Mouse (Mus musculus) forebrain, embryonic 12.5 days (tissue): ENCODE results near the gene Arid3b. TPM values are rescaled to one million over a fixed set of nuclear protein-coding genes. Genes with fewer than 3 reads are reported as not detected.

Experiments used
- ATAC-seq: fragments of 200-750 bp; cut with Nextera tagmentation; 2 replicates; pipeline ENCODE4 v1.8.0; 2017; ENCODE audit warnings: moderate TSS enrichment; ENCODE audit not compliant: low FRiP score
- H3K27ac ChIP-seq: fragments of 300-500 bp; sonication (generic); 2 replicates; pipeline ENCODE4 v1.5.1; 2016; ENCODE audit warnings: mild to moderate bottlenecking
- H3K27me3 ChIP-seq: fragments of 300-500 bp; sonication (generic); 2 replicates; pipeline ENCODE4 v1.6.1; 2016; ENCODE audit warnings: mild to moderate bottlenecking
- H3K36me3 ChIP-seq: fragments of 300-500 bp; sonication (generic); replicated peaks from 2 replicates; pipeline ENCODE4 v1.6.1; 2016; ENCODE audit warnings: mild to moderate bottlenecking
- H3K4me1 ChIP-seq: fragments of 300-500 bp; sonication (generic); 2 replicates; pipeline ENCODE4 v1.6.1; 2016
- H3K4me2 ChIP-seq: fragments of 300-500 bp; sonication (generic); 2 replicates; pipeline ENCODE4 v1.6.1; 2016; ENCODE audit warnings: mild to moderate bottlenecking, moderate library complexity
- H3K4me3 ChIP-seq: fragments of 300-500 bp; sonication (generic); replicated peaks from 2 replicates; pipeline ENCODE4 v1.5.1; 2016; ENCODE audit warnings: mild to moderate bottlenecking
- H3K9ac ChIP-seq: fragments of 300-500 bp; sonication (generic); 2 replicates; pipeline ENCODE4 v1.6.1; 2016; ENCODE audit warnings: mild to moderate bottlenecking
- H3K9me3 ChIP-seq: fragments of 300-500 bp; sonication (generic); 2 replicates; pipeline ENCODE4 v1.6.1; 2016
- WGBS: fragments of 180-500 bp; shearing (Covaris S2); methylation state at CpG from one replicate; pipeline ENCODE4 v1.1.7; 2016; 5-methylcytosine and 5-hydroxymethylcytosine counted together
- polyA plus RNA-seq: library from polyadenylated mRNA; unstranded; fragments of >200 nt; fragmentation: Nextera tagmentation; extraction: Ambion mirVana; gene quantifications from 2 replicates; pipeline ENCODE4 v1.2.1, GENCODE M21; 2016

The Arid3b gene
- polyA plus RNA-seq, 1 experiment from 2014 or later: 20.6 TPM

DNA sequence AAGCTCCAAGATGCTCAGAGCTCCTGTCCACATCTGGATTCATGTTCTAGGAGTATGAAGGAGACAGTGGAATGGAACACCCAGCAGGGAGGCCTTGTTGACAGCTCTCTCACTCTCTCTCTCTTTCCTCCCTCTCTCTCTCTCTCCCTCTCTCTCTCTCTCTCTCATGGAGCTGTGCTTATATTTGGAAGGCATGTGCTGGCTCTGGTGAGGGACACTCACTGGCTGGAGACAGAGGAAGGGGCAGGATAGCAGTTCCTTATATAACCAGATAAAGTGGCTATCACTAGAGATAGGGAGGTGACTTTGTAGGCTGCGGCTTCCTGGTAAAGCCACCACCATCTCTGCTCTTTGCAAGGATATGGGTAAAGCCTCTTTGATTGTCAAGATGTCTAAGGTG, 66.4 kb downstream of the Arid3b start:
- ATAC-seq: no peak
- Histone ChIP-seq H3K9ac (no peak overlapping the region), H3K27ac (no peak overlapping the region), H3K4me3 (no peak overlapping the region), H3K4me1 (peaks cover 10% of the 10 kb centered on the region), H3K27me3 (peaks cover 4% of the 10 kb centered on the region; the same call in 1 of the 2 replicates), H3K36me3 (no peaks in the 10 kb centered on the region), H3K4me2 (no peak overlapping the region), H3K9me3 (no peaks in the 10 kb centered on the region)
- WGBS: 100% methylated on average over 1 of the region's 1 CpGs

DNA sequence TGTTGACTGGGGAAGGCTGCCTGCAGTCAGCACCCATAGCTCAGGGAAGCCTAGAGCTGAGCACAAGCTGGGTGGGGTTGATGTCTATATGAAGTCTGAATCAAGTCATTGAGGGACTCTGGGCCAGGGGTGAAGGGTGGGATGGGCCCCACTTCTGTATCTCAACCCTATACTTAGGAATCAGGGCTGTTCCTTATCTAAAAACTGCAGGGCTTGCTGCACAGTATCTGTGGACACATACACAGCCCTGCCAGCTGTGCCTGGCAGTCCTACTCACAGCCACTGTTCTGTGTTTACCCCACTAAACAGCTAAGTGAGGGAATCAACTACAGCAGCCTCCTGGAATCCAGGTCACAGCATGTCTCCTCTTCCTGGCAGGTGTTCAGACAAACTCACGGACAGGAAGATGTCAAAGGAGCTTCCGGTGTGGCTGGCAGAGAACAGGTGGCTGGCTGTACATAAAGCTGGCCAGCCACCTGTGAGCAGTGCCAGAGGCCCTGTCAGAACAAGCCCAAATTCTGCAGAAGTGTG, 67.0 kb downstream of the Arid3b start:
- H3K4me3 ChIP-seq: no peak overlapping the region
- ATAC-seq: no peak
- H3K9ac ChIP-seq: no peak overlapping the region
- peaks cover 10% of the 10 kb centered on the region for H3K4me1 ChIP-seq
- H3K4me2 ChIP-seq: no peak overlapping the region
- peaks cover 4% of the 10 kb centered on the region; the same call in 1 of the 2 replicates for H3K27me3 ChIP-seq
- 73% methylated on average over 2 of the region's 2 CpGs for WGBS
- no peaks in the 10 kb centered on the region for H3K36me3 ChIP-seq
- no peaks in the 10 kb centered on the region for H3K9me3 ChIP-seq
- peak overlapping the region; percentile 26; the same call in 1 of the 2 replicates for H3K27ac ChIP-seq

DNA sequence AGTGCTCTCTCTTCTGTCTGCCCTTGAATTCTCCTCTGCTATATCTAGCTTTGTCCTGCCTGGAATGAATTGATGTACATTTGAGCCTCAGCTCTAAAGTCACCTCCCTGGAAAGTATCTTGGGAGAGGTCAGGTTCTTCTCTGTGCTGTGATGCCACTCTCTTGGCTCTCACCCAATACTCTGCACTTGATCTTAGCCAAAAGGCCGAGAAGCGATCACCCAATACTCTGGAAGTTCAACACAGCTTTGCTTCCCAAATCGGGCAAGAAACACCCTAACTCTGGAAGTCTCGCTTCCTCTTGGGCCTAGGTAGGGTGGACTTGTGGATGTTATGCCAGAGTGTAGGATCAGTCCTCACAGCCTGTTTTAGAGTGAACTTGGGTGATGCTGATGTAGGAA, 69.4 kb downstream of the Arid3b start:
- H3K4me1 ChIP-seq: peaks cover 31% of the 10 kb centered on the region
- no peak for ATAC-seq
- no peak overlapping the region for H3K27ac ChIP-seq
- no peak overlapping the region for H3K4me2 ChIP-seq
- no peak overlapping the region for H3K9ac ChIP-seq
- 94% methylated on average over 4 of the region's 4 CpGs for WGBS
- H3K9me3 ChIP-seq: no peaks in the 10 kb centered on the region
- peaks cover 4% of the 10 kb centered on the region; the same call in 1 of the 2 replicates for H3K27me3 ChIP-seq
- H3K4me3 ChIP-seq: no peak overlapping the region
- H3K36me3 ChIP-seq: no peaks in the 10 kb centered on the region

DNA sequence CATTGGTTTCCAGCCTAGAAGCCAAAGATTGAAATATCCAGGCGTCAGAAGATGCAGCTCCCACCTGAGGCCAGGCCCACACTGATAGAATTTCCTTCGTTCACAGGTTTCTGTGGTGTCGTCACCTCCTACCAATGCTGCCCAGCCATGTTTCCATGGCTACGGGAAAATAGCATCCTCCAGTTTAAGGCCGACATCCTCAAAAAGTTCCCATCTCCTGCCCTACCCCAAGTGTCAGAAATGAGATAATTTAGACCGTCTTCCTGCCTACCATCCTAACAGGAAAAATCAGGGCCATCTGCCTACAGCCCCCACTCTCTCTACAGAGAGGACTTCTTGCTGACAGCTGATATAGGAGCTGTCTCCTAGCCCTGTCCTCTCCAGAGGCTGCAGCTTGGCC, 70.2 kb downstream of the Arid3b start:
- no peak overlapping the region; the same call in 1 of the 2 replicates for H3K27ac ChIP-seq
- H3K4me3 ChIP-seq: peak overlapping the region; percentile 78
- H3K36me3 ChIP-seq: peaks cover 4% of the 10 kb centered on the region
- H3K27me3 ChIP-seq: peaks cover 4% of the 10 kb centered on the region; the same call in 1 of the 2 replicates
- H3K9me3 ChIP-seq: no peaks in the 10 kb centered on the region
- peak overlapping the region; percentile 96 for H3K4me2 ChIP-seq
- H3K9ac ChIP-seq: peak overlapping the region; percentile 93
- H3K4me1 ChIP-seq: peaks cover 38% of the 10 kb centered on the region
- 30% methylated on average over 6 of the region's 6 CpGs for WGBS
- ATAC-seq: no peak

DNA sequence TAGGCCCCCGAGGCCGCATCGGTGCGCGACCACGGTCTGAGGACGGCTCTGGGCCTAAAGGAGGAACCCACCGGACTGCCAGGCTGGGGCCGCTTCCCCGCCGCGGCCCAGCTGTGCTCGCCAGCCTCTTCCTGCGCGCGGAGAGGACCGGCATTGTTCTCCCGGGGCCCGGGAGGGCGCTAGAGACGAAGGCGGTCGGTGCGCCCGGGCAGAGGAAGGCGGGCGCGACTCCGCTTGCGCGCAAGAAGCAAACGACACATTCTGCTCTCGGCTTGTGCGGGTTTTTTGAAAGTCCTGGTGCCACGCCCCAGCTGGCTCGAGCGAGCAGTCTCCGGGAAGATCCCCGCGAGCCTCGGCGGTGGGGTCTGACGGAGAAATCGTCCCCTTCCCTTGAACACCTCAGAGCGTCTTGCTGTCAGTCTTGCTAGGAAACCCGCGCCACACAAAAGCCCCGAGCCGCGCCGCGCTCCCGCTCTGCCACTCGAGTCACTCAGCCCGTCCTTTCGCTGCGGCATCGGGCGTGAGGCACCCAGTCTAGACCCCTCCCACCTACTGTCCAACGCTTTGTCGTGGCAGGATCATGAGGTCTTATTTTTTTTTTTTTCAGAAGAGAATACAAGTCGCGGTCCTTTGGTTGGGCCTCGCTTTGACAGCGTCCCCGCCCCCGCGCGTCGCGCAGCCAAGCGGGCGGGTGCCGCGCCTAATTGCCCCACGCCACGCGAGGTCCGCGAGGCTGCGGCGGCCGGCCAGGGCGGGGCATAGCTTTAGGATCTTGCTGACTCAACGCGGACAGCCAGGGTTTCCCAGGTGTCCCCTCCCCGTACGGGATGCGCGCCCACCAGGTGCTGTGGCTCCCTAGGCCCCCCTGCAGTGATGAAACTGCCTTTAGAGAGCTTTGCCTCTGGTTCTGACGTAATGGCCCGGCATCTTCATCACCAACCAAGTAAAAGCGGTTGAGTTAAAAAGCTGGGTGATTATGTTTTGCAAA, 70.9 kb downstream of the Arid3b start, which contains the start of gene Clk3:
Clk3 (minus strand) TSS at position 497 of the 988 bp plus-strand sequence.
- H3K9me3 ChIP-seq: no peaks in the 10 kb centered on the region
- peaks cover 12% of the 10 kb centered on the region for H3K36me3 ChIP-seq
- H3K4me3 ChIP-seq: peak within 1 kb of the TSS; percentile 78
- peak within 1 kb of the TSS; percentile 99 for H3K27ac ChIP-seq
- peak within 1 kb of the TSS; percentile 96 for H3K4me2 ChIP-seq
- peak; percentile 56 for ATAC-seq
- WGBS: under 1% methylated on average over 93 of the region's 93 CpGs
- peaks cover 38% of the 10 kb centered on the region for H3K4me1 ChIP-seq
- peak within 1 kb of the TSS; percentile 93 for H3K9ac ChIP-seq
- peaks cover 4% of the 10 kb centered on the region; the same call in 1 of the 2 replicates for H3K27me3 ChIP-seq

DNA sequence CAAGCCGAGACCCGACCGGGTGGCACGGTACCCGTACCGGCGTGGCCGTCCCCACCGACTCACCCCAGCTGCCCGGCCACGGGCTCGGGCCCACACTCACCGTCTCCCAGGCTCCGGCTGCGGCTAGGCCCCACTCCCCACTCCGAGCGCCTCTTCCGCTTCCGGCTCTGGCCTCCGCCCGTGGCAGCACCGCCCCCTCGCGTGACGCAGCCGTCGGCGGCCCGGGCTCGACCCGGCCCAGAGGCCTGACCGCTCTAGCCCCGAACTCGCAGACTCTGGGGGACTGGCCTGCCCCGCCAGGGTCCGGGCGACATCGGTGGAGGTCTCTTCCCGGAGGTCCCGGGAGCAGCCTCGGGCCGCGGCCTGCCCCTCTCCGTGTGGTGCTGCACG, 71.6 kb downstream of the Arid3b start:
- peaks cover 4% of the 10 kb centered on the region; the same call in 1 of the 2 replicates for H3K27me3 ChIP-seq
- H3K9me3 ChIP-seq: no peaks in the 10 kb centered on the region
- H3K27ac ChIP-seq: peak overlapping the region; percentile 99
- WGBS: 0% methylated on average over 38 of the region's 45 CpGs
- peaks cover 38% of the 10 kb centered on the region for H3K4me1 ChIP-seq
- peak overlapping the region; percentile 78 for H3K4me3 ChIP-seq
- peak overlapping the region; percentile 93 for H3K9ac ChIP-seq
- H3K4me2 ChIP-seq: peak overlapping the region; percentile 96
- ATAC-seq: peak; percentile 93
- peaks cover 18% of the 10 kb centered on the region for H3K36me3 ChIP-seq

DNA sequence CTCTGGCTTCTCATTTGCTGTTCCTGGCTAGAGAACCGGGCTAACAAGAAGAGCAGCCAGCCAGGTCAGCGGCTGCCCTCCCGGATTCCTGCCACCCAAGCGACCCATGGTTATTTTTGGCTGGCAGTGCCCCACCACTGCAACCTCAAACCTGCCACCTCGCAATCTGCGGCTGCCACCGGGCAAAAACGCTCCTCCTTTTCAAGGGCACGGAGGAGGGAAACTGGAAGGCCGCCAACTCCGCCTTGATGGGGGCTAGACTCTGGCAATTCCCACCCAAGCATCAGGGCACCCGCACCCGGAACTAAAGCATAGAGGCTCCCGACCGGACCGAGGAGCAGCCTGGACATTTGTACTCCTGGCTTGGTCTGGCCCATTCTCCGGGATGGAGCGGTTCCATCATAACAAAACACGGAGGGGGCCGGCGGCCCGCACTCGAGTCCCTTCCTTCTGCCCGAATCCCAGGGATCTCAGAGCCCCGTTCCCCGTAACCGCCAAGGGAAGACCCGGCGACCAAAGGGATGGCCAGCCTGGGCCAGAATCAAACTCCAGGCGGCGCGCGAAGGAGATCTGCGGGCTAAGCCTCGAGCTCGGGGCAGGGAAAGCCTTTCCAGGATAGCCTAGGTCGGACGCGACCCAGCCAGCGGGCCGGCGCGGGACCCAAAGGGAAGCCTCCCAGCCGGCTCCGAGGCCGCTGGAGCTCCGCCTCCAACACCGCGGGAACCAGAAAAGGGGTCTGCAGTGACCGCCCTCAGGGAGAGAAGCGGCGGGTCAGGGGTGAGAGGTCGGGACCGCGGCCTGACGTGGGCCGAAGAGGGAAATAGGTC, 72.2 kb downstream of the Arid3b start:
- peak overlapping the region; percentile 96 for H3K4me2 ChIP-seq
- peaks cover 38% of the 10 kb centered on the region for H3K4me1 ChIP-seq
- peak overlapping the region; percentile 93 for H3K9ac ChIP-seq
- WGBS: under 1% methylated on average over 57 of the region's 57 CpGs
- no peaks in the 10 kb centered on the region for H3K9me3 ChIP-seq
- peak overlapping the region; percentile 99 for H3K27ac ChIP-seq
- peaks cover 4% of the 10 kb centered on the region; the same call in 1 of the 2 replicates for H3K27me3 ChIP-seq
- peak; percentile 67 for ATAC-seq
- peak overlapping the region; percentile 78 for H3K4me3 ChIP-seq
- H3K36me3 ChIP-seq: peaks cover 24% of the 10 kb centered on the region

DNA sequence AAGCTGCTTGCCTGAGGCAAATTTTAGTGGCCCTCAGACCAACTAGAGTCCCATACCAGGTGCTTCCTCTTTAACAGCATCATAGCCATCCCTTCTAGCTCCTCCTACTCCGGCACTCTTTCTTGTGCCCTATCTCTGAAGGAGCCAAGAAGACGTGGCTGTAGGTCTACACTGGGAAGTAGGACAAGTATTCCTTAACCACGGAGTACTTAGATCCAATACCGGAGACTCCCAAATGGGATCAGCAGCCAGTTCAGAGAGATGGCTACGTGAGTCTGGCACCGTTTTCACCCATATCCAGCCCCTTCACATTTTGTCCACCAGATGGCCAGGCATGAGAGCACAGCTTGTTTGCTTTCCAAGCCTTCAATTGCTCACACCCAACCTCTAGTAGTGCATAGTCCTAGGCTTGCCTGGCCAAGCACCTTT, 74.0 kb downstream of the Arid3b start:
- Histone ChIP-seq H3K9me3 (no peaks in the 10 kb centered on the region), H3K4me3 (no peak overlapping the region), H3K27me3 (0 out of 2 replicates have a peak, but pooled peaks cover 4% of the 10 kb centered on the region), H3K27ac (no peak overlapping the region), H3K9ac (0 out of 2 replicates have a peak overlapping the region, but pooled peaks have one; percentile 93), H3K36me3 (peaks cover 42% of the 10 kb centered on the region), H3K4me2 (peak overlapping the region; percentile 96), H3K4me1 (peaks cover 38% of the 10 kb centered on the region)
- 63% methylated on average over 6 of the region's 6 CpGs for WGBS
- ATAC-seq: no peak

DNA sequence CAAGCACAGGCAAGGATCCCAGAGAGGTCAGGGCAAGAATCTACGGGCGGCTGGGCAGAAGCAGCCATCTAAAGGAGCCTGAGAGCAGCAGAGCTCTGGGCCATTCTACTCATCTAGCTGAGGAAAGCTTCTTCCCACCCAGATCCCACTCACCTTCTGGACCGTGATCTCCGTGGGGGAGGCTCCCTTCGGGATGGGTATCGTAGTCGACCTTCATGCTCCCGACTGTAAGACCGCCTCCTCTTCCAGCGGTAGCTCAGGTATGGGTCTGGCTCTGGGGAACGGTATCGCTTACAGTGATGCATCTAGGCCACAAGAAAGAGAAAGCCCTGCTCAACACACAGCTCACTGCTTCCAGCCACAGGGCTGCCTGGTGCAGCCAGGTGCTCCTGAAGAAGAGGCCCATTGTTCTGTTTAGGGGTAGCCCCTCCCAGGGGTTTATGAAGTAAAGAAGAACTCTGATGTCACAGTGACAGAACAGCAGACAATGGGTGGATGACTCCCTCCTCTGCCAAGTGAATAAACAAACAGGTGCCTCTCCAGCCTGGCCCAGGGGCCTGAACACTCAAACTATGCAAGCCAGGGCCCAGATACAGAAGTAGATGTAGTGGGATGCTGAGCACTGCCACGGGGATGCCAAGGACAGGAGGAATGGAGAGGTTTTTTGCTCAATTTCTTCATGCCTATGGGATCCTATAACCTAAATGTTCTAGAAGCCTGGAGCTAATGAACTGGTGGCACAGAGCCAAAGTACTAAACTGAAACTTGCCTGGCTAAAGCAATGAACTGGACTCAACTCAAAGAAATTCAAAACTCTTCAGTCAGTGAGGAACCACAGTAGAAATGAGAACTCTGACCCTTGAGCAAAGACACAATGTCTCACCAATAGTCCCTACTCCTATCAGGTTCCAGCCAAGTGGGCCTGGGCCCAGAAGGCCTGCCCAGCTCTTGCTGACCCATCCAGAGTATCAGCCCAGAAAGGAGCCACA, 74.7 kb downstream of the Arid3b start:
- ATAC-seq: no peak
- Histone ChIP-seq H3K4me2 (peak overlapping the region; percentile 96), H3K36me3 (peaks cover 50% of the 10 kb centered on the region), H3K9me3 (no peaks in the 10 kb centered on the region), H3K27ac (no peak overlapping the region), H3K9ac (no peak overlapping the region), H3K4me1 (peaks cover 38% of the 10 kb centered on the region), H3K27me3 (no peaks in the 10 kb centered on the region), H3K4me3 (no peak overlapping the region)
- WGBS: 92% methylated on average over 13 of the region's 13 CpGs

DNA sequence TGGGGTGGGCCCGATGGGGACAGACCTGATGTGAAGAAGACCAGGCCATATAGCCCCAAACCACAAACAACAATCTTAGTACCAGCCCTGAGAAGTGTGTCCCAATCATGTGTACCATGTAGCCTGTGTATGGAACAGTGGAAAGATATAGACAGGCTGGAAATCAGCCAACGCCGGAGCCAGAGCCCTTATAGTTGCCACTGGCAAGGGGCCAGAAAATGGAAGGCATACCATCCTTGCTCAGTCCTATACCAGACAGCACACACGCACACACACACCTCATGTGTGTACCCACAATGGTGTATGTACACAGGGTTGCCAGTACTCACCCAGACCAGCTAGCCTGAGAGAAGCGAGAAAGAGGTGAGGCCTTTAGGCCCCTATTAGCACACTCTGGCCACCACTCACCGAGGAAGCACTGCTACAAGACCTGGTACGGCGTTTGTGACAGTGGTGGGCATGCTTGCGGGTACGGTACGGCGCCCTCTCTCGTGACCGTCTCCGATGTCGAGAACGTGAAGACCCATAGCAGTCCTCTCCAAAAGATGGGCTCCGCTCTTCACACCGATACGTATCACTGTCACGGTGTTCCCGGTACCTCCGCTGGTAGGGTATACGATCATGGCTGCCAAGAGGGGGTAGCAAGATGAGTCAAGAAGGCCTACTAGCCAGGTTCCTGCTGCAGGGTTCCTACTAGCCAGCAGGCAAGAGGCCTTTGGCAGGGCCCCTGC, 76.0 kb downstream of the Arid3b start:
- no peaks in the 10 kb centered on the region for H3K9me3 ChIP-seq
- peaks cover 57% of the 10 kb centered on the region for H3K36me3 ChIP-seq
- 96% methylated on average over 24 of the region's 24 CpGs for WGBS
- H3K27ac ChIP-seq: no peak overlapping the region
- H3K27me3 ChIP-seq: no peaks in the 10 kb centered on the region
- no peak overlapping the region for H3K9ac ChIP-seq
- ATAC-seq: no peak
- H3K4me3 ChIP-seq: no peak overlapping the region
- H3K4me1 ChIP-seq: peaks cover 28% of the 10 kb centered on the region
- H3K4me2 ChIP-seq: no peak overlapping the region
